Mouse (Mus musculus): ENCODE data around the gene Tns1. TPM values are rescaled to one million over a fixed set of nuclear protein-coding genes. Genes with fewer than 3 reads are reported as not detected.

The Tns1 gene
- total and polyA plus RNA-seq, 3 experiments: 0.11 TPM; not detected in 2

DNA sequence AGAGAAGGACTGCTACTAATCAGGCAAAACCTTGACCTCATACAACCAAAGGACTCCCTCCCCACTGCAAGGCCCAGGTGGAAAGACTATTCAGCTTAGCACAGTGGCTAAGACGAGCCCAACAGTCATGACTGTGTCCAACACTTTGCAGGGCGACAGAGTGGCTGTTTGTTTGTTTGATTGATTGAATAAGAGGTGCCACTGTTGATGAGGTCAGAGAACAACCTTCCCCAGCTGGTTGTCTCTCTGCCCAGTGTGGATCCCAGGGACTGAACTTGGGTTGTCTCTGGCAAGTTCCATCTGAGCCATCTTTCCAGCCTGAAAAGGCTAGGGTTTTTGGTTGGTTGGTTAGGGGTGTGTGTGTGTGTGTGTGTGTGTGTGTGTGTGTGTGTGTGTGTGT, 14.6 kb downstream of the Tns1 start:
- DNase-seq (ENCODE audit: low read depth, low spot score): no peak
- H3K27me3 ChIP-seq (ENCODE audit: control insufficient read depth in 1 of 2, insufficient read depth in 2 of 2, low read length in 2 of 2): no peaks in the 10 kb centered on the region

DNA sequence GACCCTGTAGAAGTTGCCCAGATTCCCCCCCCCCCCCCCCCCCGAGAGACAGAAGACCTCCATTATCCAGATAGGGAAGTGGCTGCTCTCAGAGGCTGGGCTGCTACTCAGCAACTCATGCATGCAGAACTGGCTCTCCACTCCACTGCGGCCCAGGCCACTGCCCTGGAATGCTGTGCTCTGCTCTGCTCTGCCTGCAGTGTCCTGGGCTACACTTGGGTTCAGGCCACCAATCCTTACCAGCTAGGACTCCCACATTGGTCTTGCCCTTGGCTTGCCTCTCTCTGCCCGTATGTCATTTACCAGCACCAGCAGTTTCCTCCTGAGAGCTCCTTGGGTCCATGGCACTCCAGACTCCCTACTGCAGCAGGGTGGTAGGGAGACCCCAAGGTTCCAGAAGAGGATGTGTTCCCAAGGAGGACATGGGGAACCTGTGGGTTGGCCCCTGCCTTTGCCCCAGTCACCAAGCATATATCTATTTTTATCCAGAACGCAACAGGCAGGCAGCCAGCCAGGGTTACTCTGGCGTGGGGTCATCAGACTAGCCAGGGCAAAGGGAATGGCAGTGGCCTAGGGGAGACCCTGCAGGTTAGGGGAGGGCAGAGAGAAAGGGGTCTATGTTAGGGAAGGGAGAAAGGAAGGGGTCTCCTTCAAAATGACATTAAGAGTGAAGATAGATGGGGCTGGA, 16.2 kb downstream of the Tns1 start:
- H3K27ac ChIP-seq (ENCODE audit: control insufficient read depth, low read depth, low read length): no peak overlapping the region
- H3K4me1 ChIP-seq (ENCODE audit: control insufficient read depth in 1 of 2, insufficient read depth in 2 of 2, low read length in 2 of 2): no peaks in the 10 kb centered on the region
- H3K79me2 ChIP-seq (ENCODE audit: control insufficient read depth, insufficient read depth, low read length, poor library complexity): no peaks in the 10 kb centered on the region
- TF ChIP-seq GATA1 (IDR thresholded peaks at IDR 0.05; ENCODE audit: low read depth, low read length): no peak
- TF ChIP-seq ELF1 (IDR thresholded peaks at IDR 0.05; ENCODE audit: low read depth, low read length): no peak
- TF ChIP-seq TCF12 (IDR thresholded peaks at IDR 0.05; ENCODE audit: low read depth, low read length): no peak
- no peak for TF ChIP-seq KAT2A (conservative IDR thresholded peaks at IDR 0.05; ENCODE audit: low read depth, low read length)
- no peak for TF ChIP-seq MAZ (IDR thresholded peaks at IDR 0.05; ENCODE audit: low read depth, low read length)
- no peak for TF ChIP-seq ZMIZ1 (IDR thresholded peaks at IDR 0.05; ENCODE audit: low read depth, low read length)
- TF ChIP-seq USF1 (IDR thresholded peaks at IDR 0.05; ENCODE audit: low read depth, low read length): no peak
- no peak for TF ChIP-seq CHD2 (IDR thresholded peaks at IDR 0.05; ENCODE audit: low read length)
- TF ChIP-seq HCFC1 (IDR thresholded peaks at IDR 0.05; ENCODE audit: low read depth, low read length): no peak
- TF ChIP-seq ETS1 (IDR thresholded peaks at IDR 0.05; ENCODE audit: low read depth, low read length): no peak
- TF ChIP-seq MXI1 (IDR thresholded peaks at IDR 0.05; ENCODE audit: low read depth, low read length): no peak
- TF ChIP-seq SIN3A (IDR thresholded peaks at IDR 0.05; ENCODE audit: low read length): no peak
- TF ChIP-seq TBP (IDR thresholded peaks at IDR 0.05; ENCODE audit: low read depth, low read length): no peak
- no peak for TF ChIP-seq CHD1 (IDR thresholded peaks at IDR 0.05; ENCODE audit: low read depth, low read length)
- no peak for TF ChIP-seq CTCF (IDR thresholded peaks at IDR 0.05 in 2 of 3, conservative IDR thresholded peaks at IDR 0.05 in 1 of 3; ENCODE audit: control insufficient read depth in 1 of 3, insufficient read depth in 1 of 3, low read depth in 2 of 3, low read length in 3 of 3, poor library complexity in 1 of 3, severe bottlenecking in 1 of 3)
- no peak for TF ChIP-seq UBTF (IDR thresholded peaks at IDR 0.05; ENCODE audit: borderline replicate concordance, insufficient read depth, low read depth, low read length)
- TF ChIP-seq E2F4 (IDR thresholded peaks at IDR 0.05; ENCODE audit: borderline replicate concordance, low read depth, low read length): no peak
- no peak overlapping the region for H3K4me3 ChIP-seq (ENCODE audit: control insufficient read depth in 1 of 2, insufficient read depth in 1 of 2, low read depth in 2 of 2, low read length in 2 of 2)
- no peak for DNase-seq (ENCODE audit: low read depth, low spot score)
- H3K27me3 ChIP-seq (ENCODE audit: control insufficient read depth in 1 of 2, insufficient read depth in 2 of 2, low read length in 2 of 2): no peaks in the 10 kb centered on the region
- H3K9me3 ChIP-seq (replicated peaks; ENCODE audit: insufficient read depth, low read length): no peaks in the 10 kb centered on the region
- H3K9ac ChIP-seq (ENCODE audit: control insufficient read depth, low read depth, low read length, poor library complexity, severe bottlenecking): no peak overlapping the region
- H3K36me3 ChIP-seq (ENCODE audit: control insufficient read depth in 1 of 2, insufficient read depth in 2 of 2, low read length in 2 of 2): no peaks in the 10 kb centered on the region

More for the DNA sequence above, 14.6 kb downstream of the Tns1 start:
- Histone ChIP-seq H3K4me3 (ENCODE audit: control insufficient read depth in 1 of 2, insufficient read depth in 1 of 2, low read depth in 2 of 2, low read length in 2 of 2) (no peak overlapping the region), H3K9ac (ENCODE audit: control insufficient read depth, low read depth, low read length, poor library complexity, severe bottlenecking) (no peak overlapping the region), H3K36me3 (ENCODE audit: control insufficient read depth in 1 of 2, insufficient read depth in 2 of 2, low read length in 2 of 2) (no peaks in the 10 kb centered on the region), H3K27ac (ENCODE audit: control insufficient read depth, low read depth, low read length) (no peak overlapping the region), H3K79me2 (ENCODE audit: control insufficient read depth, insufficient read depth, low read length, poor library complexity) (no peaks in the 10 kb centered on the region), H3K9me3 (replicated peaks; ENCODE audit: insufficient read depth, low read length) (no peaks in the 10 kb centered on the region), H3K4me1 (ENCODE audit: control insufficient read depth in 1 of 2, insufficient read depth in 2 of 2, low read length in 2 of 2) (no peaks in the 10 kb centered on the region)
- TF ChIP-seq MAFK (IDR thresholded peaks at IDR 0.05; ENCODE audit: borderline replicate concordance, low read depth, low read length): no peak
